Mouse (Mus musculus) ovary, postnatal 10 days (tissue): ENCODE measurements around the gene Arhgap23.

ENCODE experiments used
- DNase-seq: peaks from one replicate; pipeline ENCODE4 v3.0.0; 2022; ENCODE audit warnings: low spot score

Arhgap23 gene

GRCm38 (mm10) chr11:97415330-97415711 lies at the start of gene Arhgap23:
Gene Arhgap23 (plus strand): TSS chr11:97415533.
- DNase-seq: no peak

- no peak for DNase-seq
Observed at GRCm38 (mm10) chr11:97365556-97365955, 49.8 kb upstream of the Arhgap23 start.

- DNase-seq: no peak
Observed at GRCm38 (mm10) chr11:97368501-97368900, 46.8 kb upstream of the Arhgap23 start.

- no peak for DNase-seq
Observed at GRCm38 (mm10) chr11:97370329-97371091, 44.8 kb upstream of the Arhgap23 start.

- no peak for DNase-seq
Observed at GRCm38 (mm10) chr11:97372159-97372864, 43.0 kb upstream of the Arhgap23 start.

GRCm38 (mm10) chr11:97373402-97373801 lies 41.9 kb upstream of the Arhgap23 start:
- DNase-seq: no peak

GRCm38 (mm10) chr11:97380036-97380435 lies 35.3 kb upstream of the Arhgap23 start:
- DNase-seq: no peak

GRCm38 (mm10) chr11:97383017-97383416 lies 32.3 kb upstream of the Arhgap23 start:
- no peak for DNase-seq

- DNase-seq: no peak
Observed at GRCm38 (mm10) chr11:97383764-97384163, 31.6 kb upstream of the Arhgap23 start.

GRCm38 (mm10) chr11:97387811-97388210 lies 27.5 kb upstream of the Arhgap23 start:
- no peak for DNase-seq

- DNase-seq: no peak
Observed at GRCm38 (mm10) chr11:97389127-97389526, 26.2 kb upstream of the Arhgap23 start.

- no peak for DNase-seq
Observed at GRCm38 (mm10) chr11:97393658-97394057, 21.7 kb upstream of the Arhgap23 start.

GRCm38 (mm10) chr11:97394146-97394545 lies 21.2 kb upstream of the Arhgap23 start:
- DNase-seq: no peak

- DNase-seq: no peak
Observed at GRCm38 (mm10) chr11:97398506-97398905, 16.8 kb upstream of the Arhgap23 start.

GRCm38 (mm10) chr11:97399958-97400710 lies 15.2 kb upstream of the Arhgap23 start:
- peak; percentile 56 for DNase-seq

- DNase-seq: no peak
Observed at GRCm38 (mm10) chr11:97401082-97401481, 14.3 kb upstream of the Arhgap23 start.

GRCm38 (mm10) chr11:97401686-97402435 lies 13.5 kb upstream of the Arhgap23 start:
- no peak for DNase-seq

GRCm38 (mm10) chr11:97402746-97403145 lies 12.6 kb upstream of the Arhgap23 start:
- DNase-seq: no peak

- DNase-seq: no peak
Observed at GRCm38 (mm10) chr11:97403614-97404183, 11.6 kb upstream of the Arhgap23 start.

- DNase-seq: no peak
Observed at GRCm38 (mm10) chr11:97404184-97404760, 11.1 kb upstream of the Arhgap23 start.

- no peak for DNase-seq
Observed at GRCm38 (mm10) chr11:97404761-97405190, 10.6 kb upstream of the Arhgap23 start.
